Mouse (Mus musculus): ENCODE results near the gene Ruvbl2. TPM values are rescaled to one million over a fixed set of nuclear protein-coding genes. Genes with fewer than 3 reads are reported as not detected.
A peak's percentile ranks its signal among the peaks of the same experiment; 100 is the strongest.

Gene Ruvbl2
- polyA plus RNA-seq, 1 experiment from 2014 or later, result 175 TPM

GRCm38 (mm10) chr7:45443526-45444420 is 5.9 kb upstream of the Ruvbl2 start:
- 90% methylated on average over 22 of the region's 22 CpGs for WGBS
- H3K9ac ChIP-seq, result 0 out of 2 replicates have a peak overlapping the region, but pooled peaks have one; percentile 4
- no peak overlapping the region for H3K4me2 ChIP-seq
- H3K27me3 ChIP-seq, result no peaks in the 10 kb centered on the region
- H3K36me3 ChIP-seq (replicated peaks), result peaks cover 54% of the 10 kb centered on the region
- no peak overlapping the region for H3K4me3 ChIP-seq (replicated peaks)
- H3K9me3 ChIP-seq, result no peaks in the 10 kb centered on the region
- H3K27ac ChIP-seq, result no peak overlapping the region
- ATAC-seq (ENCODE audit: low FRiP score), result no peak
- no peaks in the 10 kb centered on the region for H3K4me1 ChIP-seq

- Histone ChIP-seq H3K36me3 (replicated peaks) (peaks cover 18% of the 10 kb centered on the region), H3K27me3 (0 out of 2 replicates have a peak, but pooled peaks cover 4% of the 10 kb centered on the region), H3K9me3 (no peaks in the 10 kb centered on the region), H3K27ac (no peak overlapping the region), H3K4me1 (peaks cover 45% of the 10 kb centered on the region), H3K4me2 (peak overlapping the region; percentile 21; the same call in 1 of the 2 replicates), H3K9ac (no peak overlapping the region), H3K4me3 (replicated peaks) (no peak overlapping the region)
- ATAC-seq (ENCODE audit: low FRiP score), result no peak
- WGBS, result 24% methylated on average over 6 of the region's 6 CpGs
Measured at GRCm38 (mm10) chr7:45437046-45437445, 850 bp downstream of the Ruvbl2 start.

- WGBS, result 93% methylated on average over 5 of the region's 5 CpGs
- H3K27ac ChIP-seq, result no peak overlapping the region
- no peaks in the 10 kb centered on the region for H3K9me3 ChIP-seq
- no peak overlapping the region for H3K4me2 ChIP-seq
- no peak for ATAC-seq (ENCODE audit: low FRiP score)
- no peak overlapping the region for H3K4me3 ChIP-seq (replicated peaks)
- peak overlapping the region; percentile 85; the same call in 1 of the 2 replicates for H3K9ac ChIP-seq
- H3K27me3 ChIP-seq, result 0 out of 2 replicates have a peak, but pooled peaks cover 4% of the 10 kb centered on the region
- peaks cover 45% of the 10 kb centered on the region for H3K4me1 ChIP-seq
- peaks cover 24% of the 10 kb centered on the region for H3K36me3 ChIP-seq (replicated peaks)
Measured at GRCm38 (mm10) chr7:45436444-45436843, 1.5 kb downstream of the Ruvbl2 start.

- peak overlapping the region; percentile 96 for H3K4me2 ChIP-seq
- ATAC-seq (ENCODE audit: low FRiP score), result peak; percentile 30; the same call in 1 of the 2 replicates
- 0 out of 2 replicates have a peak, but pooled peaks cover 4% of the 10 kb centered on the region for H3K27me3 ChIP-seq
- peak overlapping the region; percentile 63; the same call in 1 of the 2 replicates for H3K27ac ChIP-seq
- 4% methylated on average over 16 of the region's 16 CpGs for WGBS
- H3K9me3 ChIP-seq, result no peaks in the 10 kb centered on the region
- peaks cover 45% of the 10 kb centered on the region for H3K4me1 ChIP-seq
- peak overlapping the region; percentile 76 for H3K4me3 ChIP-seq (replicated peaks)
- peaks cover 24% of the 10 kb centered on the region for H3K36me3 ChIP-seq (replicated peaks)
- H3K9ac ChIP-seq, result peak overlapping the region; percentile 85
Measured at GRCm38 (mm10) chr7:45435038-45435437, 2.9 kb downstream of the Ruvbl2 start.

- ATAC-seq (ENCODE audit: low FRiP score), result peak; percentile 98
- peaks cover 45% of the 10 kb centered on the region for H3K4me1 ChIP-seq
- peak within 1 kb of the TSS; percentile 76 for H3K4me3 ChIP-seq (replicated peaks)
- H3K9ac ChIP-seq, result peak within 1 kb of the TSS; percentile 88
- H3K4me2 ChIP-seq, result peak within 1 kb of the TSS; percentile 96
- peak within 1 kb of the TSS; percentile 93 for H3K27ac ChIP-seq
- no peaks in the 10 kb centered on the region for H3K9me3 ChIP-seq
- 0 out of 2 replicates have a peak, but pooled peaks cover 4% of the 10 kb centered on the region for H3K27me3 ChIP-seq
- under 1% methylated on average over 45 of the region's 45 CpGs for WGBS
- H3K36me3 ChIP-seq (replicated peaks), result peaks cover 29% of the 10 kb centered on the region
Measured at GRCm38 (mm10) chr7:45434203-45435015, 3.5 kb downstream of the Ruvbl2 start, which contains the start of gene Gys1. Gys1 (plus strand) TSS chr7:45434844.

- Histone ChIP-seq H3K9ac (peak overlapping the region; percentile 88), H3K27me3 (0 out of 2 replicates have a peak, but pooled peaks cover 4% of the 10 kb centered on the region), H3K9me3 (no peaks in the 10 kb centered on the region), H3K4me2 (peak overlapping the region; percentile 96), H3K27ac (peak overlapping the region; percentile 93), H3K36me3 (replicated peaks) (peaks cover 35% of the 10 kb centered on the region), H3K4me3 (replicated peaks) (peak overlapping the region; percentile 76), H3K4me1 (peaks cover 45% of the 10 kb centered on the region)
- 3% methylated on average over 7 of the region's 7 CpGs for WGBS
- ATAC-seq (ENCODE audit: low FRiP score), result no peak
Measured at GRCm38 (mm10) chr7:45433835-45434202, 4.1 kb downstream of the Ruvbl2 start.

- Histone ChIP-seq H3K9me3 (no peaks in the 10 kb centered on the region), H3K27me3 (peaks cover under 1% of the 10 kb centered on the region; the same call in 1 of the 2 replicates), H3K4me1 (no peaks in the 10 kb centered on the region), H3K4me3 (replicated peaks) (no peak overlapping the region), H3K27ac (no peak overlapping the region), H3K9ac (no peak overlapping the region), H3K4me2 (no peak overlapping the region), H3K36me3 (replicated peaks) (peaks cover 94% of the 10 kb centered on the region)
- WGBS, result 91% methylated on average over 8 of the region's 8 CpGs
- ATAC-seq (ENCODE audit: low FRiP score), result no peak
Measured at GRCm38 (mm10) chr7:45426556-45426955, 11.3 kb downstream of the Ruvbl2 start.

GRCm38 (mm10) chr7:45421194-45421593 is 16.7 kb downstream of the Ruvbl2 start:
- H3K9me3 ChIP-seq, result no peaks in the 10 kb centered on the region
- no peak overlapping the region for H3K4me2 ChIP-seq
- no peak overlapping the region for H3K27ac ChIP-seq
- H3K4me1 ChIP-seq, result peaks cover 4% of the 10 kb centered on the region; the same call in 1 of the 2 replicates
- 89% methylated on average over 14 of the region's 14 CpGs for WGBS
- peaks cover 54% of the 10 kb centered on the region for H3K27me3 ChIP-seq
- H3K36me3 ChIP-seq (replicated peaks), result peaks cover 53% of the 10 kb centered on the region
- no peak overlapping the region for H3K4me3 ChIP-seq (replicated peaks)
- no peak for ATAC-seq (ENCODE audit: low FRiP score)
- no peak overlapping the region for H3K9ac ChIP-seq

GRCm38 (mm10) chr7:45420615-45420919 is 17.3 kb downstream of the Ruvbl2 start, which contains the start of gene Lhb:
Lhb (plus strand) TSS chr7:45420820.
- Histone ChIP-seq H3K4me2 (no peak within 1 kb of the TSS), H3K4me3 (replicated peaks) (no peak within 1 kb of the TSS), H3K9me3 (no peaks in the 10 kb centered on the region), H3K27ac (no peak within 1 kb of the TSS), H3K9ac (no peak within 1 kb of the TSS), H3K27me3 (peaks cover 60% of the 10 kb centered on the region), H3K4me1 (peaks cover 4% of the 10 kb centered on the region), H3K36me3 (replicated peaks) (peaks cover 51% of the 10 kb centered on the region)
- ATAC-seq (ENCODE audit: low FRiP score), result no peak
- 58% methylated on average over 6 of the region's 6 CpGs for WGBS

- no peak overlapping the region for H3K27ac ChIP-seq
- no peaks in the 10 kb centered on the region for H3K9me3 ChIP-seq
- H3K9ac ChIP-seq, result no peak overlapping the region
- no peak overlapping the region for H3K4me3 ChIP-seq (replicated peaks)
- H3K4me1 ChIP-seq, result peaks cover 4% of the 10 kb centered on the region
- peaks cover 66% of the 10 kb centered on the region for H3K27me3 ChIP-seq
- H3K36me3 ChIP-seq (replicated peaks), result peaks cover 46% of the 10 kb centered on the region
- WGBS, result 16% methylated on average over 27 of the region's 27 CpGs
- no peak for ATAC-seq (ENCODE audit: low FRiP score)
- H3K4me2 ChIP-seq, result no peak overlapping the region
Measured at GRCm38 (mm10) chr7:45419859-45420614, 17.9 kb downstream of the Ruvbl2 start.

GRCm38 (mm10) chr7:45417962-45418492 is 19.9 kb downstream of the Ruvbl2 start:
- no peaks in the 10 kb centered on the region for H3K9me3 ChIP-seq
- H3K4me2 ChIP-seq, result no peak overlapping the region
- H3K9ac ChIP-seq, result no peak overlapping the region
- H3K27ac ChIP-seq, result no peak overlapping the region
- 9% methylated on average over 13 of the region's 13 CpGs for WGBS
- H3K4me3 ChIP-seq (replicated peaks), result no peak overlapping the region
- no peak for ATAC-seq (ENCODE audit: low FRiP score)
- peaks cover 18% of the 10 kb centered on the region for H3K4me1 ChIP-seq
- peaks cover 26% of the 10 kb centered on the region for H3K36me3 ChIP-seq (replicated peaks)
- peaks cover 86% of the 10 kb centered on the region for H3K27me3 ChIP-seq

Data from forebrain, embryonic 12.5 days (tissue).